8 mouse cellular contexts compared by ENCODE assay signal in genomic region chr9:35210542-35211474, GRCm38 (mm10). TPM values are rescaled to one million over a fixed set of nuclear protein-coding genes. Genes with fewer than 3 reads are reported as not detected.
A peak's percentile ranks its signal among the peaks of the same experiment; 100 is the strongest.
DNase-seq lines count a peak whose midpoint lies in the region; ATAC-seq and TF ChIP-seq lines count a peak whose summit lies in the region.

Gene Foxred1 (minus strand): TSS chr9:35211055.

- in situ Hi-C loops in CH12.LX (cut with MboI; ENCODE audit: low pct_ligation_motif_present, low pct_unique_long_range_greater_than_20kb, low sequenced_read_pairs): no loop called here

- peaks cover 8% of the 10 kb centered on the region for H3K9me3 ChIP-seq in CH12.LX (replicated peaks; ENCODE audit: low read length)
- H3K9me3 ChIP-seq in forebrain, embryonic 11.5 days (ENCODE audit: control insufficient read depth, low read length): no peaks in the 10 kb centered on the region
- H3K9me3 ChIP-seq in heart, embryonic 16.5 days (replicated peaks; ENCODE audit: control insufficient read depth, low read length): no peaks in the 10 kb centered on the region
- no peaks in the 10 kb centered on the region for H3K9me3 ChIP-seq in liver, embryonic 15.5 days (replicated peaks)
- no peaks in the 10 kb centered on the region for H3K9me3 ChIP-seq in neural tube, embryonic 12.5 days

- H3K36me3 ChIP-seq in CH12.LX (replicated peaks in 1 of 2; ENCODE audit: control insufficient read depth in 1 of 2, insufficient read depth in 1 of 2, low read length in 1 of 2): peaks cover 62 to 78% of the 10 kb centered on the region in 2 experiments
- peaks cover 13% of the 10 kb centered on the region; the same call in 1 of the 2 replicates for H3K36me3 ChIP-seq in forebrain, embryonic 11.5 days (ENCODE audit: control insufficient read depth, insufficient read depth, low read length)
- H3K36me3 ChIP-seq in heart, embryonic 16.5 days (ENCODE audit: control insufficient read depth, insufficient read depth): peaks cover 61% of the 10 kb centered on the region
- H3K36me3 ChIP-seq in liver, embryonic 15.5 days (replicated peaks): peaks cover 67% of the 10 kb centered on the region
- H3K36me3 ChIP-seq in neural tube, embryonic 12.5 days: peaks cover 57% of the 10 kb centered on the region

- dilution Hi-C loops in CH12.LX (cut with MboI; ENCODE audit: extremely low pct_ligation_motif_present, extremely low pct_unique_long_range_greater_than_20kb, low sequenced_read_pairs): no loop called here

- peak within 1 kb of the TSS; percentile 93 for H3K4me2 ChIP-seq in CH12.LX (ENCODE audit: insufficient read depth, low read depth, poor library complexity, severe bottlenecking)
- H3K4me2 ChIP-seq in forebrain, embryonic 11.5 days (ENCODE audit: low read depth, low read length, severe bottlenecking): peak within 1 kb of the TSS; percentile 94
- H3K4me2 ChIP-seq in heart, embryonic 16.5 days (ENCODE audit: low read depth, low read length): peak within 1 kb of the TSS; percentile 98
- peak within 1 kb of the TSS; percentile 90 for H3K4me2 ChIP-seq in liver, embryonic 15.5 days
- peak within 1 kb of the TSS; percentile 88 for H3K4me2 ChIP-seq in neural tube, embryonic 12.5 days (replicated peaks)

- DNase-seq in CH12.LX (ENCODE audit: extremely low read depth): peak; percentile 99
- DNase-seq in c-Kit-positive CD71-positive TER-119-negative erythroid progenitor cells, embryonic 14.5 days (ENCODE audit: low read depth): peak; percentile 98
- DNase-seq in forebrain, embryonic 11.5 days (ENCODE audit: low spot score): peak; percentile 99
- peak; percentile 99 for DNase-seq in kidney, postnatal 36 days
- peak; percentile 99 for DNase-seq in telencephalon, adult 2 months (ENCODE audit: low read depth, low spot score)

- TF ChIP-seq POLR2A in CH12.LX (IDR thresholded peaks at IDR 0.05; ENCODE audit: low read depth, low read length): peak; percentile 97

- peak within 1 kb of the TSS; percentile 95 to 99 (median 96) for H3K4me3 ChIP-seq in CH12.LX (replicated peaks in 1 of 3; ENCODE audit: low read depth in 2 of 3, low read length in 2 of 3, poor library complexity in 1 of 3)
- peak within 1 kb of the TSS; percentile 81 for H3K4me3 ChIP-seq in forebrain, embryonic 11.5 days (ENCODE audit: low read depth, low read length)
- H3K4me3 ChIP-seq in heart, embryonic 16.5 days (ENCODE audit: low read length): peak within 1 kb of the TSS; percentile 97
- peak within 1 kb of the TSS; percentile 94 for H3K4me3 ChIP-seq in liver, embryonic 15.5 days (replicated peaks)
- peak within 1 kb of the TSS; percentile 81 for H3K4me3 ChIP-seq in neural tube, embryonic 12.5 days

- peaks cover 23% of the 10 kb centered on the region for H3K79me2 ChIP-seq in CH12.LX (replicated peaks; ENCODE audit: control insufficient read depth, extremely low read depth, insufficient read depth, poor library complexity, severe bottlenecking)

- ATAC-seq in forebrain, embryonic 11.5 days (replicated peaks; ENCODE audit: low FRiP score): peak; percentile 100
- ATAC-seq in heart, embryonic 16.5 days (replicated peaks; ENCODE audit: extremely low read depth, insufficient read depth, low FRiP score): peak; percentile 100
- ATAC-seq in liver, embryonic 15.5 days (ENCODE audit: insufficient read depth): peak; percentile 99
- peak; percentile 100 for ATAC-seq in neural tube, embryonic 12.5 days (ENCODE audit: low FRiP score, low read depth)

- no peak for TF ChIP-seq EP300 in CH12.LX (IDR thresholded peaks at IDR 0.05; ENCODE audit: low read length)

- peak within 1 kb of the TSS; percentile 54 for H3K27ac ChIP-seq in CH12.LX (ENCODE audit: insufficient read depth, low read depth)
- H3K27ac ChIP-seq in forebrain, embryonic 11.5 days (ENCODE audit: low read depth, low read length): peak within 1 kb of the TSS; percentile 73
- peak within 1 kb of the TSS; percentile 95 for H3K27ac ChIP-seq in heart, embryonic 16.5 days (ENCODE audit: low read length)
- H3K27ac ChIP-seq in liver, embryonic 15.5 days (replicated peaks): peak within 1 kb of the TSS; percentile 85
- H3K27ac ChIP-seq in neural tube, embryonic 12.5 days: peak within 1 kb of the TSS; percentile 74; the same call in 1 of the 2 replicates

- no peak for TF ChIP-seq CTCF in CH12.LX (conservative IDR thresholded peaks at IDR 0.05 in 1 of 2, IDR thresholded peaks at IDR 0.05 in 1 of 2; ENCODE audit: low read depth in 2 of 2, low read length in 2 of 2)

- H3K4me1 ChIP-seq in CH12.LX (ENCODE audit: control insufficient read depth in 1 of 2, insufficient read depth in 2 of 2): peaks cover 5 to 24% of the 10 kb centered on the region in 2 experiments; a peak in 3 of 4 replicates
- H3K4me1 ChIP-seq in forebrain, embryonic 11.5 days (replicated peaks; ENCODE audit: control insufficient read depth, insufficient read depth, low read length): peaks cover 3% of the 10 kb centered on the region; the same call in 1 of the 2 replicates
- peaks cover 16% of the 10 kb centered on the region for H3K4me1 ChIP-seq in heart, embryonic 16.5 days (ENCODE audit: control insufficient read depth, insufficient read depth, low read length)
- H3K4me1 ChIP-seq in liver, embryonic 15.5 days (replicated peaks): peaks cover 26% of the 10 kb centered on the region
- peaks cover 18% of the 10 kb centered on the region for H3K4me1 ChIP-seq in neural tube, embryonic 12.5 days

- TF ChIP-seq RAD21 in CH12.LX (IDR thresholded peaks at IDR 0.05; ENCODE audit: low read depth, low read length): no peak; the same call in 1 of the 2 replicates

- 1% methylated on average over 72 of the region's 72 CpGs for WGBS in forebrain, embryonic 11.5 days
- WGBS in heart, embryonic 16.5 days: under 1% methylated on average over 72 of the region's 72 CpGs
- WGBS in liver, embryonic 15.5 days (ENCODE audit: insufficient replicate concordance): under 1% methylated on average over 72 of the region's 72 CpGs
- under 1% methylated on average over 72 of the region's 72 CpGs for WGBS in neural tube, embryonic 12.5 days

- no peaks in the 10 kb centered on the region for H3K27me3 ChIP-seq in CH12.LX (replicated peaks)
- no peaks in the 10 kb centered on the region for H3K27me3 ChIP-seq in forebrain, embryonic 11.5 days (ENCODE audit: control insufficient read depth, insufficient read depth, low read length)
- no peaks in the 10 kb centered on the region for H3K27me3 ChIP-seq in heart, embryonic 16.5 days (ENCODE audit: control insufficient read depth, insufficient read depth, low read length)
- no peaks in the 10 kb centered on the region for H3K27me3 ChIP-seq in liver, embryonic 15.5 days
- H3K27me3 ChIP-seq in neural tube, embryonic 12.5 days (replicated peaks): no peaks in the 10 kb centered on the region

- peak within 1 kb of the TSS; percentile 97 for H3K9ac ChIP-seq in CH12.LX (ENCODE audit: insufficient read depth, low read depth)
- peak within 1 kb of the TSS; percentile 87 for H3K9ac ChIP-seq in forebrain, embryonic 11.5 days (ENCODE audit: low read length)
- peak within 1 kb of the TSS; percentile 95 for H3K9ac ChIP-seq in heart, embryonic 16.5 days (ENCODE audit: low read length)
- H3K9ac ChIP-seq in liver, embryonic 15.5 days: peak within 1 kb of the TSS; percentile 82
- peak within 1 kb of the TSS; percentile 78 for H3K9ac ChIP-seq in neural tube, embryonic 12.5 days

TF ChIP-seq in CH12.LX, 34 proteins besides CTCF, POLR2A, EP300 and RAD21 (continues in another document):
- TF ChIP-seq USF1 (IDR thresholded peaks at IDR 0.05; ENCODE audit: low read depth, low read length) (no peak), JUN (IDR thresholded peaks at IDR 0.05; ENCODE audit: insufficient read depth, low read depth, low read length) (no peak), TBP (conservative IDR thresholded peaks at IDR 0.05; ENCODE audit: low read depth, low read length) (peak; percentile 79; the same call in 1 of the 2 replicates), HCFC1 (IDR thresholded peaks at IDR 0.05; ENCODE audit: low read depth, low read length) (peak; percentile 94), SIN3A (IDR thresholded peaks at IDR 0.05; ENCODE audit: low read length) (peak; percentile 63), MAFK (IDR thresholded peaks at IDR 0.05; ENCODE audit: insufficient replicate concordance, low read length) (no peak), KAT2A (IDR thresholded peaks at IDR 0.05; ENCODE audit: insufficient replicate concordance, low read length) (peak; percentile 85), NRF1 (IDR thresholded peaks at IDR 0.05; ENCODE audit: low read depth, low read length) (peak; percentile 46; the same call in 1 of the 2 replicates), POLR2AphosphoS2 (IDR thresholded peaks at IDR 0.05; ENCODE audit: low read depth, low read length) (peak; percentile 90; the same call in 1 of the 2 replicates), MXI1 (IDR thresholded peaks at IDR 0.05; ENCODE audit: low read depth, low read length) (peak; percentile 67), JUND (conservative IDR thresholded peaks at IDR 0.05; ENCODE audit: low read depth, low read length) (no peak), SMC3 (IDR thresholded peaks at IDR 0.05; ENCODE audit: low read depth, low read length) (no peak), ZC3H11A (IDR thresholded peaks at IDR 0.05; ENCODE audit: low read depth, low read length) (no peak), ZKSCAN1 (IDR thresholded peaks at IDR 0.05; ENCODE audit: borderline replicate concordance, low read depth, low read length) (no peak), E2F4 (IDR thresholded peaks at IDR 0.05; ENCODE audit: insufficient replicate concordance, low read depth, low read length) (peak; percentile 94), MEF2A (IDR thresholded peaks at IDR 0.05; ENCODE audit: borderline replicate concordance, low read depth, low read length) (peak; percentile 59; the same call in 1 of the 2 replicates), BHLHE40 (IDR thresholded peaks at IDR 0.05; ENCODE audit: low read depth, low read length) (peak; percentile 49; the same call in 1 of the 2 replicates), CHD1 (IDR thresholded peaks at IDR 0.05; ENCODE audit: low read depth, low read length) (peak; percentile 76; the same call in 1 of the 2 replicates), MAZ (IDR thresholded peaks at IDR 0.05; ENCODE audit: low read depth, low read length) (peak; percentile 98), ELF1 (IDR thresholded peaks at IDR 0.05; ENCODE audit: low read depth, low read length) (peak; percentile 96), UBTF (IDR thresholded peaks at IDR 0.05; ENCODE audit: low read depth, low read length) (peak; percentile 37; the same call in 1 of the 2 replicates), TCF12 (IDR thresholded peaks at IDR 0.05; ENCODE audit: low read depth, low read length) (peak; percentile 81)

RNA-seq across cellular contexts. Expression of gene Foxred1, which starts in this region (rescaled TPM):
- total RNA-seq in CH12.LX (2012; rRNA removed) (31.1 and 40.3 TPM in 2 replicates), CH12.LX (2014; rRNA removed) (69.1 and 70.0 TPM in 2 replicates)
- 40.3 and 42.6 TPM in 2 replicates for polyA plus RNA-seq in CH12.LX (2012; ENCODE audit: insufficient read length, low read depth)
- 45.5 and 49.2 TPM in 2 replicates for polyA plus RNA-seq in forebrain, embryonic 11.5 days (2014; fragmentation: Nextera tagmentation; extraction: Ambion mirVana)
- 77.2 and 82.5 TPM in 2 replicates for polyA plus RNA-seq in heart, embryonic 16.5 days (2015; fragmentation: Nextera tagmentation; extraction: Ambion mirVana)
- 21.3 and 22.1 TPM in 2 replicates for polyA plus RNA-seq in liver, embryonic 15.5 days (2015; fragmentation: Nextera tagmentation; extraction: Ambion mirVana)
- 49.2 and 50.1 TPM in 2 replicates for polyA plus RNA-seq in neural tube, embryonic 12.5 days (2016; fragmentation: Nextera tagmentation; extraction: Ambion mirVana)

Comparison
In these comparisons a context has a peak if more than half of its experiments do, and no peak if none do; other contexts are left out.
1. Peak in every context shown above with its lines: DNase-seq, ATAC-seq, H3K4me3 ChIP-seq and H3K27ac ChIP-seq.